Mouse (Mus musculus): ENCODE results near the gene Sdsl.

DNA sequence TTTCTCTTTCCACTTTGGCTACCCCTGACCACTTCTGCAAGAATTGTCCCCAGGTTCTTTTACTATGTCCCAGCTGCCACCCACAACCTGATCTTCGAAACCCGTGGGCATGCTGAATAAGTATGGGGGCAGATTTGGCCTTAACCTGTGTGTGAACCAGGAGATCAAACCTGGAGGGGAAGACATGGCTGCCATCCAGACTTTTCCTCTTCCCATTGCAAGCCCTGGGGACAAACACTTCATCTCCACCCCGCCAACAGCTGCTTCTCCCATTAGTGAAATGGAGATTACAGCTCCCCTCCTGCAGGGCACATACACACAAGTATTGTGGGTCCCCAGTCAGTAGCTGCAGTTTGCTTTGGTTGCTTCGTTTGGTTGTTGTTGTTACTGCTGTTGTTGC is 34.7 kb upstream of the Sdsl start:
- TF ChIP-seq POLR2A (IDR thresholded peaks at IDR 0.05; ENCODE audit: insufficient read depth, low read depth, low read length) (no peak), CTCF (IDR thresholded peaks at IDR 0.05; ENCODE audit: insufficient read depth, low read depth, low read length) (no peak)

Data from olfactory bulb, adult 2 months (tissue).